Mouse (Mus musculus): ENCODE results near the gene Krt6a. TPM values are rescaled to one million over a fixed set of nuclear protein-coding genes. Genes with fewer than 3 reads are reported as not detected.

Gene Krt6a
- polyA plus RNA-seq, 1 experiment = not detected

- no peak within 1 kb of the TSS for H3K27ac ChIP-seq (ENCODE audit: insufficient read depth, low read length)
- no peaks in the 10 kb centered on the region for H3K27me3 ChIP-seq (ENCODE audit: control insufficient read depth, insufficient read depth, low read length, poor library complexity, severe bottlenecking)
- H3K4me3 ChIP-seq (ENCODE audit: low read depth, low read length) = no peak within 1 kb of the TSS
- H3K9me3 ChIP-seq (replicated peaks; ENCODE audit: control insufficient read depth, insufficient read depth, low read length, poor library complexity, severe bottlenecking) = no peaks in the 10 kb centered on the region; the same call in 1 of the 2 replicates
- H3K9ac ChIP-seq (ENCODE audit: low read depth, poor library complexity, severe bottlenecking) = no peak within 1 kb of the TSS
- TF ChIP-seq CTCF (IDR thresholded peaks at IDR 0.05; ENCODE audit: low read depth, low read length) = no peak
- no peak for TF ChIP-seq EP300 (IDR thresholded peaks at IDR 0.05; ENCODE audit: insufficient read depth, low read depth, low read length)
- TF ChIP-seq POLR2A (IDR thresholded peaks at IDR 0.05; ENCODE audit: insufficient read depth, low read length) = no peak
- no peaks in the 10 kb centered on the region for H3K4me1 ChIP-seq (ENCODE audit: control insufficient read depth, insufficient read depth, low read length)
- no peaks in the 10 kb centered on the region for H3K36me3 ChIP-seq (ENCODE audit: control insufficient read depth, insufficient read depth, low read length, poor library complexity, severe bottlenecking)
These were observed 13.9 kb downstream of the Krt6a start, which contains the start of gene Krt6b for GRCm38 (mm10) chr15:101680187-101680586. Gene Krt6b, minus strand, starts transcription at chr15:101680287.

GRCm38 (mm10) chr15:101675978-101676377 lies 18.1 kb downstream of the Krt6a start:
- TF ChIP-seq CTCF (IDR thresholded peaks at IDR 0.05; ENCODE audit: low read depth, low read length) = no peak
- no peak for TF ChIP-seq EP300 (IDR thresholded peaks at IDR 0.05; ENCODE audit: insufficient read depth, low read depth, low read length)
- no peak for TF ChIP-seq POLR2A (IDR thresholded peaks at IDR 0.05; ENCODE audit: insufficient read depth, low read length)
- no peaks in the 10 kb centered on the region for H3K4me1 ChIP-seq (ENCODE audit: control insufficient read depth, insufficient read depth, low read length)
- no peaks in the 10 kb centered on the region for H3K27me3 ChIP-seq (ENCODE audit: control insufficient read depth, insufficient read depth, low read length, poor library complexity, severe bottlenecking)
- H3K36me3 ChIP-seq (ENCODE audit: control insufficient read depth, insufficient read depth, low read length, poor library complexity, severe bottlenecking) = no peaks in the 10 kb centered on the region
- H3K9ac ChIP-seq (ENCODE audit: low read depth, poor library complexity, severe bottlenecking) = no peak overlapping the region
- no peak overlapping the region for H3K4me3 ChIP-seq (ENCODE audit: low read depth, low read length)
- no peak overlapping the region for H3K27ac ChIP-seq (ENCODE audit: insufficient read depth, low read length)
- no peaks in the 10 kb centered on the region for H3K9me3 ChIP-seq (replicated peaks; ENCODE audit: control insufficient read depth, insufficient read depth, low read length, poor library complexity, severe bottlenecking)

- TF ChIP-seq EP300 (IDR thresholded peaks at IDR 0.05; ENCODE audit: insufficient read depth, low read depth, low read length) (no peak), CTCF (IDR thresholded peaks at IDR 0.05; ENCODE audit: low read depth, low read length) (no peak), POLR2A (IDR thresholded peaks at IDR 0.05; ENCODE audit: insufficient read depth, low read length) (no peak)
- H3K27ac ChIP-seq (ENCODE audit: insufficient read depth, low read length) = no peak overlapping the region
These were observed 41.3 kb downstream of the Krt6a start for GRCm38 (mm10) chr15:101652736-101653265.

GRCm38 (mm10) chr15:101647280-101647679 lies 46.8 kb downstream of the Krt6a start, which contains the start of gene Gm5478:
Gene Gm5478, minus strand, starts transcription at chr15:101647380.
- Histone ChIP-seq H3K4me1 (ENCODE audit: control insufficient read depth, insufficient read depth, low read length) (no peaks in the 10 kb centered on the region), H3K36me3 (ENCODE audit: control insufficient read depth, insufficient read depth, low read length, poor library complexity, severe bottlenecking) (no peaks in the 10 kb centered on the region), H3K27me3 (ENCODE audit: control insufficient read depth, insufficient read depth, low read length, poor library complexity, severe bottlenecking) (no peaks in the 10 kb centered on the region), H3K9ac (ENCODE audit: low read depth, poor library complexity, severe bottlenecking) (no peak within 1 kb of the TSS), H3K9me3 (replicated peaks; ENCODE audit: control insufficient read depth, insufficient read depth, low read length, poor library complexity, severe bottlenecking) (no peaks in the 10 kb centered on the region), H3K27ac (ENCODE audit: insufficient read depth, low read length) (no peak within 1 kb of the TSS), H3K4me3 (ENCODE audit: low read depth, low read length) (no peak within 1 kb of the TSS)
- no peak for TF ChIP-seq CTCF (IDR thresholded peaks at IDR 0.05; ENCODE audit: low read depth, low read length)
- TF ChIP-seq POLR2A (IDR thresholded peaks at IDR 0.05; ENCODE audit: insufficient read depth, low read length) = no peak
- no peak for TF ChIP-seq EP300 (IDR thresholded peaks at IDR 0.05; ENCODE audit: insufficient read depth, low read depth, low read length)

More at GRCm38 (mm10) chr15:101652736-101653265, 41.3 kb downstream of the Krt6a start:
- Histone ChIP-seq H3K9me3 (replicated peaks; ENCODE audit: control insufficient read depth, insufficient read depth, low read length, poor library complexity, severe bottlenecking) (no peaks in the 10 kb centered on the region), H3K9ac (ENCODE audit: low read depth, poor library complexity, severe bottlenecking) (no peak overlapping the region), H3K36me3 (ENCODE audit: control insufficient read depth, insufficient read depth, low read length, poor library complexity, severe bottlenecking) (no peaks in the 10 kb centered on the region), H3K4me1 (ENCODE audit: control insufficient read depth, insufficient read depth, low read length) (no peaks in the 10 kb centered on the region), H3K4me3 (ENCODE audit: low read depth, low read length) (no peak overlapping the region), H3K27me3 (ENCODE audit: control insufficient read depth, insufficient read depth, low read length, poor library complexity, severe bottlenecking) (no peaks in the 10 kb centered on the region)

Other genes starting within 250 kb of the Krt6a start
- not detected in 2 replicates for gene Krt88, start 246.6 kb downstream of the Krt6a start, polyA plus RNA-seq (2011; ENCODE audit: insufficient read depth, insufficient read length, low read depth, missing spikeins)
- not detected in 2 replicates for gene Krt81, start 230.6 kb downstream of the Krt6a start, polyA plus RNA-seq (2011; ENCODE audit: insufficient read depth, insufficient read length, low read depth, missing spikeins)
- gene Krt86, start 220.8 kb downstream of the Krt6a start, polyA plus RNA-seq (2011; ENCODE audit: insufficient read depth, insufficient read length, low read depth, missing spikeins) = not detected in 2 replicates
- gene Krt83, start 202.8 kb downstream of the Krt6a start, polyA plus RNA-seq (2011; ENCODE audit: insufficient read depth, insufficient read length, low read depth, missing spikeins) = not detected in 2 replicates
- not detected in 2 replicates for gene Gm49425, start 177.0 kb downstream of the Krt6a start, polyA plus RNA-seq (2011; ENCODE audit: insufficient read depth, insufficient read length, low read depth, missing spikeins)
- not detected in 2 replicates for gene Krt84, start 161.5 kb downstream of the Krt6a start, polyA plus RNA-seq (2011; ENCODE audit: insufficient read depth, insufficient read length, low read depth, missing spikeins)
- gene Krt82, start 143.6 kb downstream of the Krt6a start, polyA plus RNA-seq (2011; ENCODE audit: insufficient read depth, insufficient read length, low read depth, missing spikeins) = not detected in 2 replicates
- not detected in 2 replicates for gene Krt90, start 131.4 kb downstream of the Krt6a start, polyA plus RNA-seq (2011; ENCODE audit: insufficient read depth, insufficient read length, low read depth, missing spikeins)
- not detected in 2 replicates for gene Krt75, start 120.4 kb downstream of the Krt6a start, polyA plus RNA-seq (2011; ENCODE audit: insufficient read depth, insufficient read length, low read depth, missing spikeins)
- not detected in 2 replicates for gene Gm5414, start 66.1 kb downstream of the Krt6a start, polyA plus RNA-seq (2011; ENCODE audit: insufficient read depth, insufficient read length, low read depth, missing spikeins)
- gene Gm5478, start 46.9 kb downstream of the Krt6a start, polyA plus RNA-seq (2011; ENCODE audit: insufficient read depth, insufficient read length, low read depth, missing spikeins) = not detected in 2 replicates
- not detected in 2 replicates for gene Krt6b, start 14.0 kb downstream of the Krt6a start, polyA plus RNA-seq (2011; ENCODE audit: insufficient read depth, insufficient read length, low read depth, missing spikeins)
- not detected in 2 replicates for gene Krt5, start 18.6 kb upstream of the Krt6a start, polyA plus RNA-seq (2011; ENCODE audit: insufficient read depth, insufficient read length, low read depth, missing spikeins)
- gene Krt71, start 48.8 kb upstream of the Krt6a start, polyA plus RNA-seq (2011; ENCODE audit: insufficient read depth, insufficient read length, low read depth, missing spikeins) = not detected in 2 replicates
- not detected in 2 replicates for gene Krt72, start 92.2 kb upstream of the Krt6a start, polyA plus RNA-seq (2011; ENCODE audit: insufficient read depth, insufficient read length, low read depth, missing spikeins)
- not detected in 2 replicates for gene Krt73, start 108.0 kb upstream of the Krt6a start, polyA plus RNA-seq (2011; ENCODE audit: insufficient read depth, insufficient read length, low read depth, missing spikeins)
- not detected in 2 replicates for gene Krt2, start 123.9 kb upstream of the Krt6a start, polyA plus RNA-seq (2011; ENCODE audit: insufficient read depth, insufficient read length, low read depth, missing spikeins)
- not detected in 2 replicates for gene Krt1, start 156.5 kb upstream of the Krt6a start, polyA plus RNA-seq (2011; ENCODE audit: insufficient read depth, insufficient read length, low read depth, missing spikeins)
- gene Krt77, start 175.4 kb upstream of the Krt6a start, polyA plus RNA-seq (2011; ENCODE audit: insufficient read depth, insufficient read length, low read depth, missing spikeins) = not detected in 2 replicates
- not detected in 2 replicates for gene Krt76, start 198.6 kb upstream of the Krt6a start, polyA plus RNA-seq (2011; ENCODE audit: insufficient read depth, insufficient read length, low read depth, missing spikeins)
- not detected in 2 replicates for gene Krt4, start 230.4 kb upstream of the Krt6a start, polyA plus RNA-seq (2011; ENCODE audit: insufficient read depth, insufficient read length, low read depth, missing spikeins)
- gene Krt79, start 246.0 kb upstream of the Krt6a start, polyA plus RNA-seq (2011; ENCODE audit: insufficient read depth, insufficient read length, low read depth, missing spikeins) = not detected in 2 replicates